Mouse (Mus musculus) v-Abl transformed pro-B cells (cell line): ENCODE data around the gene Tubb1.

Source experiments
- in situ Hi-C, 2 experiments: fragments of 400-800 bp; cut with MboI; formaldehyde crosslinking; loops; one replicate each; pipeline ENCODE4 v1.15.1; 2025; ENCODE audit not compliant: unreplicated experiment in 2 of 2

Tubb1 gene

GRCm38 (mm10) chr2:174450353-174450752, at the start of gene Tubb1:
Tubb1 (plus strand) TSS chr2:174450695.
- in situ Hi-C loops: loop anchor here (25.0 kb wide), 4 partner anchors 713 to 1413 kb away; partner anchors contain the start of genes Zbp1 (in 2 of the 2), Ankrd60 (in 1 of the 2) and Vapb (in 1 of the 2)

DNA sequence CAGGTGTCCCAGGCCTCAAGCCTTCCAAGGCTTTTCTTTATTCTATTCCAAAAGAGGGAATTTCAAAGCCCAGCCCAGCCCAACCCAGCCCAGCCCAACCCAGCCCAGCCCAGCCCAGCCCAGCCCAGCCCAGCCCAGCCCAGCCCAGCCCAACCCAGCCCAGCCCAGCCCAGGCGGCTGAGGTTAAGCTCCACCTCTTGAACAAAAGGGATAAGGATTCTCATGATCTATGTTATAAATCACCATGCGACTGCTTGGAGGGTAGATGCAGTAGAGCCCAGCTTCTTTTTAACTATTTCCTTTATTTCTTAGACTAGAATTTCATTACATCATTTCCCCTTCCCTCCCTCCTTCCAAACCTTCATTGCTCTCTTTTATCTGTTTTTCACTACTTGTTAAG, 40.3 kb upstream of the Tubb1 start:
- in situ Hi-C loops: loop anchor here in 1 of 2 experiments (5.0 kb wide), 2 partner anchors 68 to 93 kb away; no protein-coding TSS in a partner anchor

- in situ Hi-C loops: loop anchor here in 1 of 2 experiments (5.0 kb wide), 2 partner anchors 71 to 96 kb away; no protein-coding TSS in a partner anchor
Observed at GRCm38 (mm10) chr2:174413127-174413526, 37.4 kb upstream of the Tubb1 start.

DNA sequence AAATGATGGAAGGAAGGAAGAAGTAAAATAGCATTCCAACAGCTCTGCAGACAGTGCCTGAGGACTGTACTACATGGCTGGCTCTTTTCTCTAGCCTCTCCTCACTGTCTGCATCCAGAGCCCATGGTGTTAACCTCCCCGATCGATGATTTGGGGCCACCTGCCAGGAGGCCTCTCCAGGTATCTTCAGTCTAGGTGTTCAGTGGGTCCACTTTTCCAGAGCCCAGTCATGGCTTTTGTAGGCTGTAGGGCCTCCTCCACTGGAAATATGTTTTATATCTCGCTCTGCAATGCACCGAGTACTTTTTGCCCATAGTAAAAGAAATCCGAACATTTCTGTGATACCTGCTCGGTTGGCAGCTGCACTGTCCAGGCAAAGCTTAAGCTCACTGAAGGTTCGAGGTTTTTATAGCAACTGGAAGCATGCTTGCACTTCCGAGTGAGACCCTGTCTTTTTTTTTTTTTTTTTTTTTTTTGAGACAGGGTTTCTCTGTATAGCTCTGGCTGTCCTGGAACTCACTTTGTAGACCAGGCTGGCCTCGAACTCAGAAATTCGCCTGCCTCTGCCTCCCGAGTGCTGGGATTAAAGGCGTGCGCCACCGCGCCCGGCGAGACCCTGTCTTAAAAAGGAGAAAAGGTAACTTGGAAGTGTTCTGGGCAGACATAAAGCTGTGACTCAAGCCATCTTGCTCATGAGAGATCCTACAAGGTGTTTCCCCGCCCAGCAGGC, 35.3 kb upstream of the Tubb1 start:
- in situ Hi-C loops: no loop called here

- in situ Hi-C loops: no loop called here
Observed at GRCm38 (mm10) chr2:174415731-174416310, 34.7 kb upstream of the Tubb1 start, which contains the start of gene Nelfcd. Nelfcd (plus strand) TSS chr2:174415804.

DNA sequence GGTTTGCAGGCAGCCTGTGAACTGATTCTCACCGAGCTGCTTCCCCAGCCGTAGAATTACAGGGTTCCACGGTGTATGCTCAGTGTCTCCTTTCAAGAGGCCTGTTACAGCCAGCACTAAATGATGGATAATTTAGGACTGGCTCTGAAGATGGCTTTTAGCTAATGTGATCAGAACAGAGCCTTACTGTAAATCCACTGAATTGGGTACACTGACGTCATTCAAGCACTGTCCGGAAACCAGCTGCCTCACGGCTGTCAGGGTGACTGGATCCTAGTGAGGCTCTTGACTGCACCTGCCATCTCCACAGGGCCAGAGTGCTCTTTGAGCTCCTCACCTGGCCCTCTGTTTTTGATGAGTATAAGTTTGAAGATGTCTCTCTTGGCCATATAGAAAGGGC, 29.4 kb upstream of the Tubb1 start:
- in situ Hi-C loops: no loop called here

DNA sequence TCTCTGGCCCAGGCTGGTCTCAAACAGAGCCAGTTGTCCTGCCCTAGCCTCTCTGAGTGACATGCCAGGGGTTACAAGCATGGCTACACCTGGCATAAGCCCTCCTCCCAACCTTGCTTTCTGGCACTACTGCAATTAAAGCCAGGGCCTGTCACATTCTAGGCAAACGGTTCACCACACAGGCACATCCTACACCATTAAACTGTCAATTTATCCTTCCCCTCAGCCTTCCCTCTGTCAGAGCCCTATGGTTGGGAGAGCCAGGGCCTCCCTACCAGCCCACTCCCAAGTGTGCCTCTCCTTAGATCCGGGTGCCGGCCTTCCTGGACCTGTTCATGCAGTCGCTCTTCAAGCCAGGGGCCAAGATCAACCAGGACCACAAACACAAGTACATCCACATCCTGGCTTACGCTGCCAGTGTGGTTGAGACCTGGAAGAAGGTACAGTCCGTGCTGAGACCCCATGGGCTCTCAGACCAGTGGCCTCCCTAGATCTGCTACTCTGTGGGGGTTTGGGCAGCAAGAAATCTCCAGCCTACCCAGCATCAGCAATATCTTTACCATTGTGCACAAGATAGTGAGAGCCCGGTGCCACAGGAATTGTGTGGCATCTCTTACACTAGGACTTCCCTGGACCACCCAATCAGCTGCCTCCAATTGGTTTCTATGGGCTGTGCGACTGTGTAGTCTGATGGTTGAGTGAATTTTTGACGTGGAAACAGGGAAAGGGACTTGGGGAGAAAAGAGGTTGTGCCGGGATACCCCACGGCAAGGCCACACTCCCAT, 26.0 kb upstream of the Tubb1 start:
- in situ Hi-C loops: no loop called here

DNA sequence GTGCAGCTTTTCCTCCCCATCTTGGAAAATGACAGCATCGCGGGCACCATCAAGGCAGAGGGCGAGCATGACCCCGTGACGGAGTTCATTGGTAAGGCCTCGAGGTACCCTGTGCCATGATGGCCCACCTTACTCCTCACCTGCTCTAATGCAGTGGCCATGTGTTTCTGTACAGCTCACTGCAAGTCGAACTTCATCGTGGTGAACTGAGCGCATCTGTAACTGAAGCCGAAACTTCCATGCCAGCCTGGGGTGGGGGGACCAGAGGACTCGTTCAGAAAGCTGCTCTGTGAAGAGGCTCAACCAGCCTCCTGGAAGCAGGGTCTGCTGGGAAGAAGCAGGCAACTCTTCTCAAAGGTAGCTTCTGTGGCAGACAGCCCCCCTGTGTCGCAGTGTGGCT, 23.6 kb upstream of the Tubb1 start:
- in situ Hi-C loops: no loop called here

DNA sequence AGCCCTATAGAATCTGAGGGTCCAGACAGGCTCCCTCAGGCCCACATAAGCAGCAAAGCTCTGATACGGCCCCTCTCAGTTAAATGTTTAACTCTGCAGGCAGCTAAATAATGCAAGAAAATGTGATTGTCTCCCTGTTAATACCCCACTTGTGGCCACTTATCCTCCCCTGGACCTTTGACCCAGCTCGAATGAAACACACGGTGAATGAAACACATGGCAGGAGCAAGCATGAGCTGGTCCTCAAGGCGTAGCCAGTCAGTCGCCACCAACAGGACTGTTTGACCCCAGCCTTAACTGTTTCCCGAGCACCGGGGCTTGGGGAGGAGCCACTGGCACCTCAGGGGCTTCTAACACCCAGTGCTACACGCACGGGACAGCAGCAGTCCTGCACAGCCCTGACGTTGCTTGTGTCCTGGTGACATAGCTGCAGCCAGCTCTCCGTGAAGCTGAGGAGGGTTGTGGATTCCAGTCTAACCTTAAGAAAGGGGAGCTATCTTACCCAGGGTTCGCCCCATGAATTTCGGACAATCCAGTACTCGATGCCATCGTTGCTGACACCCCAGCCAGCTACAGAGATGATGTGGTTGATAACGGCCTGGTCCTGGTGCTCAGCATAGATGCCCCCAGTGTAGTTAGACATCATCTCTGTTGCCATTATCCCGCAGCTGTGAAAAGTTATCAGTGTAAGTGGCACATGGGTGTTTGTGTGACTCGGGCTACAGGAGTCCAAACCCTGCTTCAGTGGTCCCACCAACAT, 22.2 kb upstream of the Tubb1 start:
- in situ Hi-C loops: no loop called here

GRCm38 (mm10) chr2:174428996-174429591, 21.4 kb upstream of the Tubb1 start:
- in situ Hi-C loops: no loop called here

- in situ Hi-C loops: loop anchor here in 1 of 2 experiments (5.0 kb wide), 1 partner anchor 37 kb away; the partner anchor contains the start of gene Prelid3b
Observed at GRCm38 (mm10) chr2:174434943-174435342, 15.6 kb upstream of the Tubb1 start.

GRCm38 (mm10) chr2:174436076-174436701, 14.3 kb upstream of the Tubb1 start:
- in situ Hi-C loops: loop anchor here in 1 of 2 experiments (5.0 kb wide), 1 partner anchor 36 kb away; the partner anchor contains the start of gene Prelid3b

GRCm38 (mm10) chr2:174436916-174437696, 13.4 kb upstream of the Tubb1 start:
- in situ Hi-C loops: loop anchor here in 1 of 2 experiments (5.0 kb wide), 1 partner anchor 35 kb away; the partner anchor contains the start of gene Prelid3b

DNA sequence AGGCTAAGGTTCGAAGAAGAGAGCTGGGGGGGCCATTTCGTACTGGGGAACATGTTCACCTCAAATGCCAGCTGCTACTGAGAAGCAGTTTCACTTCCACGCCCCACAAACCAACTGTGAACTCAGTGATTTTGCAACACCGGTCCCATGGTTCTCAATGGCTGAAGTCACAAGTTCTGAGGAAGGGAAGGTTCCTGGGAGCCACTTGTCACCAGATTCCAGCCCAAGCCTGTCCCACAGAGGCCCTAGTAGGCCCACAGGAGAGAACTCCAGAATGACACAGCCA, 12.9 kb upstream of the Tubb1 start:
- in situ Hi-C loops: loop anchor here in 1 of 2 experiments (5.0 kb wide), 1 partner anchor 35 kb away; the partner anchor contains the start of gene Prelid3b

DNA sequence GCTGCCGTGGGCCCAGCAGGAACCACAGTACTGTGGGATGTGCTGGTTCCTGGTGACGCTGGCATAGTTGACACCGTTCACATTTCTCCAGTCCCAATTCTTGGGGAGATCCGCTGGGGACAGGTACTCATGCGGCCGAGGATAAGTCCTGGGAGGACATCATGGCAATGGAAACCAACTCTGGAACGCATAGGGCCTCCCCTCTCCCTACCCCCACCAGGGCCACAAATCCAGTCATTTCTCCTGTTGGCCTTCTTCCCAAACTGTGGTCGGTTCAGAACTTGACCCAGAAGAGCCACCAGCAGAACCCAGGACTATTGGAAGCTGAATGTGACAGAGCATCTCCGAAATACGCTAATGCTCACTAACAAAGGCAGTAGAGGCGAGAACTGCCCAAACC, 12.3 kb upstream of the Tubb1 start:
- in situ Hi-C loops: loop anchor here in 1 of 2 experiments (5.0 kb wide), 1 partner anchor 34 kb away; the partner anchor contains the start of gene Prelid3b

DNA sequence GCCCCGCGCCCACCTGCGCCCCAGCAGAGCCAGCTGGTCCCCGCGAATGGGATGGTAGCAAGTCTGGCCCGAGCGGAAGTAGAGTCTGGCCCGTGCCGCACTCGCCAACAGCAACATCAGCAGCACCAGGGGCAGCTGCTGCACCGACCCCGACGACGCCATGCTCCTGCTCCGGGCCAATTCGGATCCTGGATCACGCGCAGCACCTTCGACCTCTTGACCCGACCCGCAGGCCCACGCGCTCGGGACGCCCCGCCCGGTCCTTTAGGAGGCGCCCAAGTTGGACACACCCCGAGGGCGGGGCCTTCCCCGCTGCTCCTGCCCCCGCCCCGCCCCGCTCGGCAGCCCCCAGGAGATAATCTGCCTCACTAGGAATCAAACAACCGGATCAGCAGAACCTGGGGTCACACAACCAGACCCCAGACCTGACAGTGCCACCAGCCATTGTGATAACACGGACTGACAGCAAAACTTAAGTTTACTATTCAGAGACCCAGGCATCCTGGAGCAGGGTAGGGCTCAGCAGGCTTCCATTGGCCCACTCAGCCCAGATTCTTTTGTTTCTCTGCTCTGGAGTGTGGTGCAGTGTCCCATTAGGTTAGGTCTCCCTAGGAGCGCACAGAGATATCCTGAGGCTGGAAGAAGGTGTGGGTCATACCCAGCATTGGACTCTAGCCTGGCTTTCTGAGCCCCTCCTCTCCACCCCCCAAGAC, 11.6 kb upstream of the Tubb1 start, which contains the start of gene Ctsz:
TSS of gene Ctsz (minus strand) at position 303 of the 713 bp plus-strand sequence.
- in situ Hi-C loops: loop anchor here in 1 of 2 experiments (5.0 kb wide), 1 partner anchor 33 kb away; the partner anchor contains the start of gene Prelid3b

GRCm38 (mm10) chr2:174439450-174439838, 11.1 kb upstream of the Tubb1 start:
- in situ Hi-C loops: loop anchor here in 1 of 2 experiments (5.0 kb wide), 1 partner anchor 33 kb away; the partner anchor contains the start of gene Prelid3b
